ENCODE assay signal across 8 mouse cellular contexts in the genomic region with DNA sequence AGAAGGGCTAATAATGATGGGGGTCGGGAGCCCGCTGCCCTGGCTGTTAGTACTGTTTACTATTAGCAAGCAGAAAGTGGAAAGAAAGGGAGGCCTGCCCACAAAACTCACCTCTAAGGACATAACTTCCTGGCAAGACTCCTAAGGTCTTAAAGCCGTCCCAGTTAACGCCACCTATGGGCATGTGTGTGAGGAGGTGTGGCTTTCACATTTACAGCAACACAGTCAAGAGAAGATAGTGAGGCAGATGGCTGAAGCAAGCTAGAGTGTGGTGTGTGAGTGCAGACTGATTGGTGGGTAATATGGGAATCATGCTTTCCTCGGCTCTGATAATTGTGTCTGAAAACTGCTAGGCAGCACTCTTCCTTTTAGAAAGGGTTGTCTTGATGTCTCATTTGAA. TPM values are rescaled to one million over a fixed set of nuclear protein-coding genes. Genes with fewer than 3 reads are reported as not detected.
DNase-seq lines count a peak whose midpoint lies in the region; ATAC-seq and TF ChIP-seq lines count a peak whose summit lies in the region.

No protein-coding gene starts in this region.

- ATAC-seq in heart, embryonic 11.5 days (replicated peaks; ENCODE audit: insufficient number of reproducible peaks, low FRiP score, low TSS enrichment): no peak

- intact Hi-C loops in heart, postnatal 14 days (cut with DNase I): no loop called here

- peaks cover 79% of the 10 kb centered on the region for H3K4me1 ChIP-seq in heart, embryonic 11.5 days (ENCODE audit: control insufficient read depth, insufficient read depth, low read length)
- peaks cover 39% of the 10 kb centered on the region for H3K4me1 ChIP-seq in thymus, adult 2 months (replicated peaks; ENCODE audit: control insufficient read depth, insufficient read depth, low read length)
- peaks cover 19% of the 10 kb centered on the region for H3K4me1 ChIP-seq in kidney, adult 2 months (ENCODE audit: control insufficient read depth, insufficient read depth, low read length)

- no peaks in the 10 kb centered on the region for H3K36me3 ChIP-seq in heart, embryonic 11.5 days (ENCODE audit: control insufficient read depth, insufficient read depth, low read length)
- H3K36me3 ChIP-seq in thymus, adult 2 months (ENCODE audit: control insufficient read depth, insufficient read depth, low read length): no peaks in the 10 kb centered on the region
- H3K36me3 ChIP-seq in kidney, adult 2 months (ENCODE audit: control insufficient read depth, insufficient read depth, low read length): no peaks in the 10 kb centered on the region

- 0 out of 2 replicates have a peak overlapping the region, but pooled peaks have one; percentile 29 for H3K27ac ChIP-seq in heart, embryonic 11.5 days (ENCODE audit: low read depth, low read length)
- H3K27ac ChIP-seq in thymus, adult 2 months (ENCODE audit: control insufficient read depth, insufficient read depth, low read length): no peak overlapping the region
- H3K27ac ChIP-seq in kidney, adult 2 months (ENCODE audit: insufficient read depth, low read depth, low read length): no peak overlapping the region

- no peak overlapping the region for H3K4me3 ChIP-seq in heart, embryonic 11.5 days (ENCODE audit: low read depth, low read length)
- no peak overlapping the region for H3K4me3 ChIP-seq in thymus, adult 2 months (ENCODE audit: control insufficient read depth, insufficient read depth, low read length)
- no peak overlapping the region for H3K4me3 ChIP-seq in kidney, adult 2 months (ENCODE audit: insufficient read depth, low read depth, low read length)

- TF ChIP-seq POLR2A in thymus, adult 2 months (IDR thresholded peaks at IDR 0.05; ENCODE audit: control insufficient read depth, extremely low read depth, insufficient read depth, low read length, poor library complexity): no peak
- no peak for TF ChIP-seq POLR2A in kidney, adult 2 months (IDR thresholded peaks at IDR 0.05; ENCODE audit: low read depth, low read length)

- no peak overlapping the region for H3K4me2 ChIP-seq in heart, embryonic 11.5 days

- WGBS in heart, embryonic 11.5 days (ENCODE audit: insufficient replicate concordance): 33% methylated on average over 5 of the region's 5 CpGs
- 27% methylated on average over 5 of the region's 5 CpGs for WGBS in thymus, adult 2 months
- 29% methylated on average over 5 of the region's 5 CpGs for WGBS in kidney, adult 2 months

- H3K9ac ChIP-seq in heart, embryonic 11.5 days (ENCODE audit: low read depth, low read length): no peak overlapping the region

- TF ChIP-seq CTCF in thymus, adult 2 months (IDR thresholded peaks at IDR 0.05; ENCODE audit: borderline replicate concordance, control insufficient read depth, extremely low read depth, insufficient read depth, low read length, poor library complexity): no peak
- TF ChIP-seq CTCF in kidney, adult 2 months (conservative IDR thresholded peaks at IDR 0.05; ENCODE audit: insufficient read depth, insufficient read length, low read depth, low read length): no peak

- no peaks in the 10 kb centered on the region for H3K27me3 ChIP-seq in heart, embryonic 11.5 days (ENCODE audit: control insufficient read depth, insufficient read depth, low read length)
- no peaks in the 10 kb centered on the region for H3K27me3 ChIP-seq in thymus, adult 2 months (ENCODE audit: control insufficient read depth, insufficient read depth, low read length)
- H3K27me3 ChIP-seq in kidney, adult 2 months (replicated peaks; ENCODE audit: control insufficient read depth, insufficient read depth, low read length): no peaks in the 10 kb centered on the region

- H3K9me3 ChIP-seq in heart, embryonic 11.5 days (replicated peaks; ENCODE audit: control insufficient read depth, low read length): no peaks in the 10 kb centered on the region

- no peak for DNase-seq in heart, postnatal 14 days
- peak; percentile 53 for DNase-seq in thymus, postnatal 14 days
- no peak for DNase-seq in thymus, adult 2 months
- DNase-seq in liver: peak; percentile 42
- peak; percentile 44 for DNase-seq in thymus, postnatal 4 days
- no peak for DNase-seq in gastrocnemius, adult 8-10 months (ENCODE audit: low spot score in 2 of 2)
- DNase-seq in kidney, adult 2 months: no peak

RNA-seq across cellular contexts. Expression of a gene that starts 48.5 kb away (rescaled TPM):
- 19.4 and 23.7 TPM in 2 replicates for polyA plus RNA-seq in heart, embryonic 11.5 days (2014; fragmentation: Nextera tagmentation; extraction: Ambion mirVana)
- 100 to 1,000 TPM; 175 to 185 TPM for total RNA-seq in heart, postnatal 14 days (2021)
- polyA plus RNA-seq in thymus, adult 2 months (2012; rRNA removed): 164 and 167 TPM in 2 replicates
- total RNA-seq in gastrocnemius, adult 8-10 months (2022): 10 to 100 TPM; 10.5 to 18.2 (median 16.4) TPM
- 28.3 and 29.2 TPM in 2 replicates for polyA plus RNA-seq in kidney, adult 2 months (2012; rRNA removed)

Comparison
In these comparisons a context has a peak if more than half of its experiments do, and no peak if none do; other contexts are left out.
1. DNase-seq: peak in thymus, postnatal 14 days (single experiment), liver (single experiment) and thymus, postnatal 4 days (single experiment); none in heart, postnatal 14 days (0 of 2), thymus, adult 2 months (single experiment), gastrocnemius, adult 8-10 months (0 of 2) and kidney, adult 2 months (single experiment).